Comparison of ENCODE assay signal across 9 mouse cellular contexts in genomic region chr13:97763436-97763835, GRCm38 (mm10). TPM values are rescaled to one million over a fixed set of nuclear protein-coding genes. Genes with fewer than 3 reads are reported as not detected.
DNase-seq lines count a peak whose midpoint lies in the region; ATAC-seq and TF ChIP-seq lines count a peak whose summit lies in the region.
"Had no signal": no experiment of that assay in that cellular context is flagged by ENCODE, and none has a peak within 500 bp of the region (broad histone marks: within the 10 kb centered on the region; RNA-seq: fewer than 3 reads in every experiment).

No protein-coding gene starts in this region.

- TF ChIP-seq CTCF in stomach, postnatal 0 days (IDR thresholded peaks at IDR 0.05; ENCODE audit: low read depth), result no peak

- H3K27me3 ChIP-seq in forebrain, embryonic 14.5 days (replicated peaks; ENCODE audit: control insufficient read depth, insufficient read depth, low read length), result no peaks in the 10 kb centered on the region
- no peaks in the 10 kb centered on the region for H3K27me3 ChIP-seq in forebrain, embryonic 11.5 days (ENCODE audit: control insufficient read depth, insufficient read depth, low read length)
- no peaks in the 10 kb centered on the region for H3K27me3 ChIP-seq in stomach, embryonic 14.5 days (ENCODE audit: control insufficient read depth, insufficient read depth, low read length)
- no peaks in the 10 kb centered on the region for H3K27me3 ChIP-seq in stomach, postnatal 0 days (ENCODE audit: control insufficient read depth, insufficient read depth, low read length)
- no peaks in the 10 kb centered on the region for H3K27me3 ChIP-seq in kidney, embryonic 15.5 days

- peak; percentile 20; the same call in 1 of the 2 replicates for ATAC-seq in forebrain, embryonic 14.5 days
- no peak for ATAC-seq in forebrain, embryonic 11.5 days (replicated peaks; ENCODE audit: low FRiP score)
- 0 out of 2 replicates have a peak, but pooled peaks have one; percentile 33 for ATAC-seq in stomach, embryonic 14.5 days (ENCODE audit: insufficient number of reproducible peaks, insufficient read depth, low FRiP score, low read depth)
- no peak for ATAC-seq in stomach, postnatal 0 days (ENCODE audit: low FRiP score, low TSS enrichment)
- ATAC-seq in kidney, embryonic 15.5 days (replicated peaks; ENCODE audit: low FRiP score), result peak; percentile 22; the same call in 1 of the 2 replicates
- no peak for ATAC-seq in frontal cortex, adult (ENCODE audit: low TSS enrichment)

- no peak overlapping the region for H3K4me2 ChIP-seq in forebrain, embryonic 14.5 days (ENCODE audit: low read length)
- H3K4me2 ChIP-seq in forebrain, embryonic 11.5 days (ENCODE audit: low read depth, low read length, severe bottlenecking), result no peak overlapping the region
- no peak overlapping the region for H3K4me2 ChIP-seq in stomach, embryonic 14.5 days (replicated peaks; ENCODE audit: low read depth, low read length)
- no peak overlapping the region for H3K4me2 ChIP-seq in stomach, postnatal 0 days (replicated peaks; ENCODE audit: low read depth)
- no peak overlapping the region for H3K4me2 ChIP-seq in kidney, embryonic 15.5 days

- no peak overlapping the region for H3K4me3 ChIP-seq in forebrain, embryonic 14.5 days (ENCODE audit: low read depth, low read length)
- no peak overlapping the region for H3K4me3 ChIP-seq in forebrain, embryonic 11.5 days (ENCODE audit: low read depth, low read length)
- no peak overlapping the region for H3K4me3 ChIP-seq in stomach, embryonic 14.5 days (ENCODE audit: low read depth, low read length)
- H3K4me3 ChIP-seq in stomach, postnatal 0 days (ENCODE audit: low read depth, low read length), result no peak overlapping the region
- H3K4me3 ChIP-seq in kidney, embryonic 15.5 days (replicated peaks), result no peak overlapping the region
- H3K4me3 ChIP-seq: layer of hippocampus, adult 2 months had no signal

- peaks cover 12% of the 10 kb centered on the region for H3K4me1 ChIP-seq in forebrain, embryonic 14.5 days (ENCODE audit: control insufficient read depth, insufficient read depth, low read length)
- H3K4me1 ChIP-seq in forebrain, embryonic 11.5 days (replicated peaks; ENCODE audit: control insufficient read depth, insufficient read depth, low read length), result peaks cover 7% of the 10 kb centered on the region; the same call in 1 of the 2 replicates
- peaks cover 7% of the 10 kb centered on the region for H3K4me1 ChIP-seq in stomach, embryonic 14.5 days (ENCODE audit: control insufficient read depth, insufficient read depth, low read length)
- no peaks in the 10 kb centered on the region for H3K4me1 ChIP-seq in stomach, postnatal 0 days (replicated peaks; ENCODE audit: control insufficient read depth, insufficient read depth)
- peaks cover 11% of the 10 kb centered on the region for H3K4me1 ChIP-seq in kidney, embryonic 15.5 days

- peak; percentile 39 for DNase-seq in forebrain, embryonic 14.5 days (ENCODE audit: low spot score)
- no peak for DNase-seq in forebrain, embryonic 11.5 days (ENCODE audit: low spot score)
- DNase-seq in stomach, postnatal 0 days (ENCODE audit: low spot score), result no peak
- no peak for DNase-seq in cerebellum, adult 8-10 months
- DNase-seq in right cerebral cortex, postnatal 36 days (ENCODE audit: low spot score in 2 of 2), result no peak

- H3K9ac ChIP-seq in forebrain, embryonic 14.5 days (ENCODE audit: low read length), result no peak overlapping the region
- no peak overlapping the region for H3K9ac ChIP-seq in forebrain, embryonic 11.5 days (ENCODE audit: low read length)
- no peak overlapping the region for H3K9ac ChIP-seq in stomach, embryonic 14.5 days (replicated peaks; ENCODE audit: low read depth, low read length)
- no peak overlapping the region for H3K9ac ChIP-seq in stomach, postnatal 0 days (ENCODE audit: low read length)
- no peak overlapping the region for H3K9ac ChIP-seq in kidney, embryonic 15.5 days

- no peak overlapping the region for H3K27ac ChIP-seq in forebrain, embryonic 14.5 days (ENCODE audit: low read depth, low read length)
- no peak overlapping the region for H3K27ac ChIP-seq in forebrain, embryonic 11.5 days (ENCODE audit: low read depth, low read length)
- no peak overlapping the region for H3K27ac ChIP-seq in stomach, embryonic 14.5 days (ENCODE audit: low read length)
- H3K27ac ChIP-seq in stomach, postnatal 0 days (replicated peaks), result no peak overlapping the region
- H3K27ac ChIP-seq in kidney, embryonic 15.5 days, result peak overlapping the region; percentile 33
- H3K27ac ChIP-seq: layer of hippocampus, adult 2 months had no signal

- no peak for TF ChIP-seq EP300 in stomach, postnatal 0 days (optimal IDR thresholded peaks at IDR 0.05)

- H3K9me3 ChIP-seq in forebrain, embryonic 14.5 days (replicated peaks; ENCODE audit: control insufficient read depth, low read length), result no peaks in the 10 kb centered on the region
- no peaks in the 10 kb centered on the region for H3K9me3 ChIP-seq in forebrain, embryonic 11.5 days (ENCODE audit: control insufficient read depth, low read length)
- no peaks in the 10 kb centered on the region for H3K9me3 ChIP-seq in stomach, embryonic 14.5 days (ENCODE audit: control insufficient read depth, low read depth, low read length)
- no peaks in the 10 kb centered on the region for H3K9me3 ChIP-seq in stomach, postnatal 0 days (ENCODE audit: control insufficient read depth, low read length)
- no peaks in the 10 kb centered on the region for H3K9me3 ChIP-seq in kidney, embryonic 15.5 days (replicated peaks)

- no peaks in the 10 kb centered on the region for H3K36me3 ChIP-seq in forebrain, embryonic 14.5 days (ENCODE audit: control insufficient read depth, insufficient read depth, low read length)
- no peaks in the 10 kb centered on the region for H3K36me3 ChIP-seq in forebrain, embryonic 11.5 days (ENCODE audit: control insufficient read depth, insufficient read depth, low read length)
- H3K36me3 ChIP-seq in stomach, embryonic 14.5 days (ENCODE audit: control insufficient read depth, insufficient read depth, low read length), result no peaks in the 10 kb centered on the region
- H3K36me3 ChIP-seq in stomach, postnatal 0 days (ENCODE audit: control insufficient read depth, insufficient read depth, low read length), result no peaks in the 10 kb centered on the region
- H3K36me3 ChIP-seq in kidney, embryonic 15.5 days, result no peaks in the 10 kb centered on the region

- WGBS in forebrain, embryonic 14.5 days, result 65% methylated on average over 6 of the region's 6 CpGs
- 81% methylated on average over 6 of the region's 6 CpGs for WGBS in forebrain, embryonic 11.5 days
- 54% methylated on average over 6 of the region's 6 CpGs for WGBS in stomach, embryonic 14.5 days
- WGBS in stomach, postnatal 0 days, result 55% methylated on average over 6 of the region's 6 CpGs
- 42% methylated on average over 6 of the region's 6 CpGs for WGBS in kidney, embryonic 15.5 days

RNA-seq across cellular contexts. Expression of gene Gm10260, which starts 3.0 kb away (rescaled TPM):
- 2.9 and 4.6 TPM in 2 replicates for polyA plus RNA-seq in forebrain, embryonic 14.5 days (2014; fragmentation: Nextera tagmentation; extraction: Ambion mirVana)
- 3.0 and 7.0 TPM in 2 replicates for polyA plus RNA-seq in forebrain, embryonic 11.5 days (2014; fragmentation: Nextera tagmentation; extraction: Ambion mirVana)
- polyA plus RNA-seq in stomach, embryonic 14.5 days (2014; fragmentation: Nextera tagmentation; extraction: Ambion mirVana), result 3.6 and 4.7 TPM in 2 replicates
- 4.2 and 8.9 TPM in 2 replicates for polyA plus RNA-seq in stomach, postnatal 0 days (2015; fragmentation: Nextera tagmentation; extraction: Ambion mirVana)
- polyA plus RNA-seq in kidney, embryonic 15.5 days (2015; fragmentation: Nextera tagmentation; extraction: Ambion mirVana), result 3.4 and 6.9 TPM in 2 replicates

Comparison
In these comparisons a context has a peak if more than half of its experiments do, and no peak if none do; other contexts are left out.
1. ATAC-seq: peak in forebrain, embryonic 14.5 days (single experiment), stomach, embryonic 14.5 days (single experiment) and kidney, embryonic 15.5 days (single experiment); none in forebrain, embryonic 11.5 days (single experiment), stomach, postnatal 0 days (single experiment) and frontal cortex, adult (single experiment).